Mouse (Mus musculus) embryonic facial prominence, embryonic 15.5 days (tissue): ENCODE measurements around the gene Zfp652. TPM values are rescaled to one million over a fixed set of nuclear protein-coding genes. Genes with fewer than 3 reads are reported as not detected.

ENCODE experiments used
- ATAC-seq: fragments of 200-750 bp; cut with Nextera tagmentation; 2 replicates; pipeline ENCODE4 v1.8.0; 2017; ENCODE audit warnings: low read depth, moderate TSS enrichment; ENCODE audit not compliant: insufficient number of reproducible peaks, low FRiP score, low TSS enrichment
- H3K27ac ChIP-seq: fragments of 300-500 bp; sonication (generic); replicated peaks from 2 replicates; pipeline ENCODE4 v1.5.1; 2015; ENCODE audit warnings: mild to moderate bottlenecking, inconsistent platforms
- H3K27me3 ChIP-seq: fragments of 300-500 bp; sonication (generic); 2 replicates; pipeline ENCODE4 v1.6.1; 2015; ENCODE audit warnings: inconsistent platforms
- H3K36me3 ChIP-seq: fragments of 300-500 bp; sonication (generic); 2 replicates; pipeline ENCODE4 v1.6.1; 2015; ENCODE audit warnings: mild to moderate bottlenecking, inconsistent platforms
- H3K4me1 ChIP-seq: fragments of 300-500 bp; sonication (generic); 2 replicates; pipeline ENCODE4 v1.6.1; 2015; ENCODE audit warnings: inconsistent platforms
- H3K4me2 ChIP-seq: fragments of 300-500 bp; sonication (generic); replicated peaks from 2 replicates; pipeline ENCODE4 v1.6.1; 2015; ENCODE audit warnings: mild to moderate bottlenecking, inconsistent platforms
- H3K4me3 ChIP-seq: fragments of 300-500 bp; sonication (generic); replicated peaks from 2 replicates; pipeline ENCODE4 v1.5.1; 2015; ENCODE audit warnings: mild to moderate bottlenecking, inconsistent platforms
- H3K9ac ChIP-seq: fragments of 300-500 bp; sonication (generic); 2 replicates; pipeline ENCODE4 v1.6.1; 2015; ENCODE audit warnings: inconsistent platforms
- H3K9me3 ChIP-seq: fragments of 300-500 bp; sonication (generic); replicated peaks from 2 replicates; pipeline ENCODE4 v1.6.1; 2016; ENCODE audit warnings: inconsistent platforms
- whole genome bisulfite sequencing: fragments of 180-500 bp; shearing (Covaris S2); methylation state at CpG from one replicate; pipeline ENCODE4 v1.1.7; 2015; 5-methylcytosine and 5-hydroxymethylcytosine counted together
- polyA plus RNA-seq: library from polyadenylated mRNA; unstranded; fragments of >200 nt; fragmentation: Nextera tagmentation; extraction: Ambion mirVana; gene quantifications from 2 replicates; pipeline ENCODE4 v1.2.1, GENCODE M21; 2015

Zfp652 gene
- polyA plus RNA-seq, 1 experiment from 2014 or later: 25.6 TPM

DNA sequence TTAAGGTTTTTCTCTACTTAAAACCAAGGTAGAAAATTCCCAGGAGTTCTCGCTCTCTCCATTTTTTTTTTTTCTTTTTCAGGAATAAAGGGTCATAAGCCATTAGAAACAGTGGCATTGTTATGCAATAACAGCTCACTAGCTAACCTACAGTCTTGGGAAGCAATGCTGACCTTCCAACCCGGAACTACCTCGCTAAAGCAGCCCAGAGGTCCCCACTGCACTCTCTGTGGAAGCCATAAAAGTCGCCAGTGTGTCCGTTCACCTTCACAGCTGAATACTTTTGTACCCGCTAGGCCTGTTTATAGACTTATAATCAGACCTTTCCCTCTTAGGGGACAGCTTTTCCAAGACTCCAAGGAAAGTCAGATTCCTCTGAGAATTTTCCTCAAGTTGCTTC is 55.8 kb downstream of the Zfp652 start:
- H3K27me3 ChIP-seq: no peaks in the 10 kb centered on the region

DNA sequence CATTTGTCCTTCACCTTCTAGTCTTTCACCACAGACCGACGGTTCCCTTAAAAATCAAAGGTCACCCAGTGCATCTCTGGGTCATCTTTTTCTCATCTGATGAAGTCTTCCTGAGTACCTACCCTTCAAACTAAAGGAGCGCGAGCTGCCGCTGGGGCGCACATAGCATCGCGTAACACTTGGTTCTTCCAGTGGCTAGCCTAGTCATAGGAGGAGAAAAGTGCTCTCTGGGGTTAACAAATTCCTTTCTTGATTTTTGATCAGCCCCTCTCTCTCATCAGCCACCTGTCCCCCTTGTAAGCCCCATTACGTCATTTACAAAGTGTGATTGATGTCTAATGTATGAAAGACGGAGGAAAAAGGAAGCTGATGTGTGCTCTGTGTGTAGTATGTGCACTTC is 56.7 kb downstream of the Zfp652 start:
- Histone ChIP-seq H3K9ac (no peak overlapping the region), H3K27ac (no peak overlapping the region)
- WGBS: 87% methylated on average over 10 of the region's 10 CpGs

More for the DNA sequence above, 55.8 kb downstream of the Zfp652 start:
- Histone ChIP-seq H3K4me2 (no peak overlapping the region), H3K4me1 (peaks cover 8% of the 10 kb centered on the region; the same call in 1 of the 2 replicates), H3K9ac (no peak overlapping the region), H3K27ac (no peak overlapping the region), H3K36me3 (peaks cover 26% of the 10 kb centered on the region), H3K4me3 (no peak overlapping the region), H3K9me3 (no peaks in the 10 kb centered on the region)
- ATAC-seq: no peak
- WGBS: 87% methylated on average over 6 of the region's 6 CpGs

GRCm38 (mm10) chr11:95770720-95771364 is 58.4 kb downstream of the Zfp652 start:
- Histone ChIP-seq H3K9ac (no peak overlapping the region), H3K4me2 (no peak overlapping the region), H3K36me3 (peaks cover 21% of the 10 kb centered on the region), H3K4me1 (peaks cover 8% of the 10 kb centered on the region; the same call in 1 of the 2 replicates), H3K4me3 (no peak overlapping the region), H3K27ac (no peak overlapping the region), H3K9me3 (no peaks in the 10 kb centered on the region), H3K27me3 (no peaks in the 10 kb centered on the region)
- ATAC-seq: no peak
- 53% methylated on average over 9 of the region's 9 CpGs for WGBS

More for the DNA sequence above, 56.7 kb downstream of the Zfp652 start:
- peaks cover 8% of the 10 kb centered on the region; the same call in 1 of the 2 replicates for H3K4me1 ChIP-seq
- no peak overlapping the region for H3K4me3 ChIP-seq
- H3K9me3 ChIP-seq: no peaks in the 10 kb centered on the region
- H3K36me3 ChIP-seq: peaks cover 17% of the 10 kb centered on the region; the same call in 1 of the 2 replicates
- ATAC-seq: no peak
- no peaks in the 10 kb centered on the region for H3K27me3 ChIP-seq
- no peak overlapping the region for H3K4me2 ChIP-seq

DNA sequence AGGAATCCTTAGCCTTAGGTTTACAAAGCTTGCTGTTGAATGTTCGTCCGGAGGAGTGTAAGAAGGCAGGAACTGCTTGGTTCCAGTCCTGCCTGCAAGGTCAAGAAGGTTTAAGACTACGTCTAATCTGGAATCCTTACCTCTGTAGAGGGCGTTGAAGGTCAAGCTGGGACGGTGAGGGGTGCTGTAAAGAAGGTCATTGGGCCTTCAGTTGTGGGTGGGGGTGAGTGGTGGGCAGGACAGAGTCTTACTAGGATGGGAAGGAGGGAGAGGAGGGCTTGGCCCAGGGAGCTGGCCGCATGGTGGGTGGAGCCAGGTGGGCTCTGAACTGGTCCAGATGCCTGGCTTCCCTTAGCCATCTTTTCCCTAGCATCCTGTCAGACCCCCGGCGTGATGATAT is 59.2 kb downstream of the Zfp652 start:
- Histone ChIP-seq H3K4me2 (no peak overlapping the region), H3K4me3 (no peak overlapping the region), H3K36me3 (peaks cover 22% of the 10 kb centered on the region), H3K9ac (no peak overlapping the region), H3K9me3 (no peaks in the 10 kb centered on the region), H3K27me3 (no peaks in the 10 kb centered on the region), H3K4me1 (peaks cover 8% of the 10 kb centered on the region; the same call in 1 of the 2 replicates), H3K27ac (no peak overlapping the region)
- no peak for ATAC-seq
- 78% methylated on average over 8 of the region's 8 CpGs for WGBS

DNA sequence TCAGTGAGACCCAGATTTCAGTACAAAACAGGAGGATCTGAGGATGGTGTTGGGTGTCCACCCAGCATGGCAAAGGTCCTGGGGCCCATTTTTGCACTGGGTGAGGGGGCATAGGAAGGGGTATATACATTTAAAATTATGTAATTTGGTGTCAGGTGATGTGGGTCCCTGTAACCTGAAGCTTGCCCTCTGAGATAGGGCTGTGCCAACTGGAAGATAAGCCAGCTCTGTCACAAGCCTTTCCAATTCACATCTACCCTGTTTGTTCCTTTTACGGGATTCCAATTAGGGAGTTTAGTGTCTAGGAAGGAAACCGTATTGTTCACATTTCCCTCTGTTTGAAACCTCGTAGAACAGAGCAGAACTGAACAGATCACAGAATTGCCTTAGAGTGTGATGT is 60.8 kb downstream of the Zfp652 start:
- Histone ChIP-seq H3K36me3 (peaks cover 21% of the 10 kb centered on the region), H3K4me1 (peaks cover 8% of the 10 kb centered on the region; the same call in 1 of the 2 replicates), H3K4me2 (no peak overlapping the region), H3K4me3 (no peak overlapping the region), H3K27ac (no peak overlapping the region), H3K9ac (no peak overlapping the region), H3K27me3 (no peaks in the 10 kb centered on the region), H3K9me3 (no peaks in the 10 kb centered on the region)
- no peak for ATAC-seq
- 85% methylated on average over 3 of the region's 3 CpGs for WGBS

GRCm38 (mm10) chr11:95777323-95778297 is 65.1 kb downstream of the Zfp652 start:
- H3K27ac ChIP-seq: peak overlapping the region; percentile 39; the same call in 1 of the 2 replicates
- no peak overlapping the region for H3K9ac ChIP-seq

DNA sequence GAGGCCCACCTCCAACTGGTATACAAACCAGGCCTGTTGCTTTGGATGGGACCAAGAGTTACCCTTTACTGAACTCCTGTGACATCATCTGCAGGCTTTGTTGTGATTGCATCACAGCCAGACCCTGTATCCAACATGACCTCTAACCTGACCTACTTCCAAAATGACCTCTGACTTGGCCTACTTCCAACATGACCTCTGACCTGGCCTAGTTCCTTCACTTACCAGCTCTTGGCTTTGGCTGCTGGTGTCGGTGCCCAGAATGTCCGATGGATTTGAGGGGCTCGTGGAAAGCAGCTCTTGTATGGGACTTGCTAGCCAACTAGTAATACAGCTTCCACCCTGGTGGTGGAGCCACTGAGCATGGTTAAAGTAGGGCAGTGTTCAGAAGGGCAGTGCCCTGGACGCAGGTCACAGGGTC is 66.4 kb downstream of the Zfp652 start:
- H3K9me3 ChIP-seq: no peaks in the 10 kb centered on the region
- no peak overlapping the region for H3K4me2 ChIP-seq
- no peaks in the 10 kb centered on the region for H3K4me1 ChIP-seq
- H3K9ac ChIP-seq: no peak overlapping the region
- no peak for ATAC-seq
- no peaks in the 10 kb centered on the region for H3K27me3 ChIP-seq
- WGBS: 77% methylated on average over 4 of the region's 4 CpGs
- no peak overlapping the region for H3K4me3 ChIP-seq
- no peak overlapping the region for H3K27ac ChIP-seq
- H3K36me3 ChIP-seq: peaks cover 7% of the 10 kb centered on the region; the same call in 1 of the 2 replicates

More at GRCm38 (mm10) chr11:95777323-95778297, 65.1 kb downstream of the Zfp652 start:
- Histone ChIP-seq H3K36me3 (peaks cover 7% of the 10 kb centered on the region; the same call in 1 of the 2 replicates), H3K27me3 (no peaks in the 10 kb centered on the region), H3K4me3 (no peak overlapping the region), H3K4me1 (no peaks in the 10 kb centered on the region), H3K4me2 (no peak overlapping the region), H3K9me3 (no peaks in the 10 kb centered on the region)
- WGBS: 55% methylated on average over 17 of the region's 17 CpGs
- ATAC-seq: peak; percentile 53; the same call in 1 of the 2 replicates

DNA sequence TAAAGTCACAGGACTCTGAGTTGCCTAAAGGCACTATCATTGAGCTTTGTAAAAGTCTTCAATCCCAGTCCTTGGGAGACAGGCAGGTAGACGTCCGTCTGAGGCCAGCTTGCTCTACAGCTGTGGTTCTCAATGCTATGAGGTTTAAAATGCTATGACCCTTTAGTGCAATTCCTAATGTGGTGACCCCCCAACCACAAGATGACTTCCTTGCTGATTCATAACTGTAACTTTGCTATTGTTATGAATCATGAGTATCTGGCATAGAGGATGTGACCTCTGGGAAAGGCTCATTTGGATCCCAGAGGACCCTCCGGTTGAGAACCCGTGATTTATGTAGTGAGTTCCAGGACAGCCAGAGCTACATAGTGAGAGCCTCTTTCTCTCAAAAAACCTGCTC is 66.9 kb downstream of the Zfp652 start:
- WGBS: 86% methylated on average over 4 of the region's 4 CpGs
- Histone ChIP-seq H3K9ac (no peak overlapping the region), H3K4me2 (no peak overlapping the region), H3K9me3 (no peaks in the 10 kb centered on the region), H3K4me3 (no peak overlapping the region), H3K4me1 (no peaks in the 10 kb centered on the region), H3K36me3 (peaks cover 7% of the 10 kb centered on the region; the same call in 1 of the 2 replicates), H3K27me3 (no peaks in the 10 kb centered on the region), H3K27ac (no peak overlapping the region)
- ATAC-seq: no peak

GRCm38 (mm10) chr11:95780480-95780879 is 68.0 kb downstream of the Zfp652 start:
- H3K9ac ChIP-seq: no peak overlapping the region
- ATAC-seq: no peak
- H3K9me3 ChIP-seq: no peaks in the 10 kb centered on the region
- no peak overlapping the region for H3K27ac ChIP-seq
- peaks cover 5% of the 10 kb centered on the region; the same call in 1 of the 2 replicates for H3K36me3 ChIP-seq
- no peak overlapping the region for H3K4me3 ChIP-seq
- H3K4me1 ChIP-seq: no peaks in the 10 kb centered on the region
- WGBS: 89% methylated on average over 8 of the region's 8 CpGs
- no peaks in the 10 kb centered on the region for H3K27me3 ChIP-seq
- no peak overlapping the region for H3K4me2 ChIP-seq

DNA sequence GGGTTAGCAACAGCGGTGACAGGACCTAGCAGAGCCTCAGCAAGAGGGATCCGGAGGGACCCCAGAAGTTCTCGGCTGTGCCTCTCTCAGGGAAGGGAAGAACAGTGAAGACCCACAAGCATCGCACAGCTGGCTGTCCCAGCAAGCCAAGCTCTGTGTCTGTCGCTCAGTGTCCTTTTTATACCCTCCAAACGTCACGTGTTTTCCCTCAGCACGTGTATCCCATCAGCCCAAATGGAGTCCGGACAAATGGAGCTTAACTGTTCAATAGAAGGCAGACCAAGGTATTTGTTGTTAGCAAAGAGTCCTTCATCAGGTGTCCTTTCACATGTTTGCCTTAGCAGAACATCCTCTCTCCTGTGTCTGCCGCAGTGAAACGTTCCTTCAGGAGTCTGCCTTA is 69.1 kb downstream of the Zfp652 start:
- 84% methylated on average over 11 of the region's 11 CpGs for WGBS
- Histone ChIP-seq H3K4me2 (no peak overlapping the region), H3K27ac (no peak overlapping the region), H3K9ac (no peak overlapping the region), H3K27me3 (no peaks in the 10 kb centered on the region), H3K36me3 (no peaks in the 10 kb centered on the region), H3K4me1 (no peaks in the 10 kb centered on the region), H3K9me3 (no peaks in the 10 kb centered on the region), H3K4me3 (no peak overlapping the region)
- ATAC-seq: no peak

DNA sequence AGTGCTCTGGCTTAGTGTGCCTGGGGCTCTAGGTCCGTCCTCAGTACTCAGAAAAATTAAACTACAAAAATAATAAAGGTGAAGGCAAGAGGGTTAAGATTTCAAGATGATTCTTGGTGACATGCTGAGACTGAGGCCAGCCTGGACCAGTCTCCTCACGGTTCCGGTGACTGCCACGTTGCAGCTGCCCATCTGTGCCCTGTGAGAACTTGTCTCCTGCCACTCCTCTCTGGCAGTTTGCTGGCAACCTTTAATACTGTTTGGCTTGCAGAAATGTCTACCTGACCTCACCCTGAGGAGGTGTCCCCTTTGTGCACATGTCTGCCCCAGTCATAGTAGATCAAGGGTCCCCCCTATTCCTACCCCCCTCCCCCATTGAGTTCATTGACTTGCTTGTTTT is 71.0 kb downstream of the Zfp652 start:
- no peak overlapping the region for H3K4me3 ChIP-seq
- H3K36me3 ChIP-seq: no peaks in the 10 kb centered on the region
- H3K9ac ChIP-seq: no peak overlapping the region
- no peaks in the 10 kb centered on the region for H3K9me3 ChIP-seq
- ATAC-seq: no peak
- WGBS: 63% methylated on average over 4 of the region's 4 CpGs
- no peaks in the 10 kb centered on the region for H3K27me3 ChIP-seq
- H3K4me1 ChIP-seq: no peaks in the 10 kb centered on the region
- H3K4me2 ChIP-seq: no peak overlapping the region
- H3K27ac ChIP-seq: no peak overlapping the region
